Mouse (Mus musculus): Measurements from ENCODE around the gene Pgm2.

Pgm2 gene

GRCm38 (mm10) chr5:64149184-64150127 lies 56.7 kb downstream of the Pgm2 start:
- no peak for DNase-seq

GRCm38 (mm10) chr5:64153319-64153718 lies 60.6 kb downstream of the Pgm2 start:
- no peak for DNase-seq

- DNase-seq: peak; percentile 60
These were observed 63.3 kb downstream of the Pgm2 start, which contains the start of gene Tbc1d1 for GRCm38 (mm10) chr5:64155861-64156550. Gene Tbc1d1, plus strand, starts transcription at chr5:64156305.

GRCm38 (mm10) chr5:64156579-64156978 lies 63.8 kb downstream of the Pgm2 start:
- DNase-seq: peak; percentile 66

- no peak for DNase-seq
These were observed 65.2 kb downstream of the Pgm2 start for GRCm38 (mm10) chr5:64157926-64158325.

GRCm38 (mm10) chr5:64158501-64158900 lies 65.8 kb downstream of the Pgm2 start:
- no peak for DNase-seq

GRCm38 (mm10) chr5:64159065-64159780 lies 66.5 kb downstream of the Pgm2 start:
- no peak for DNase-seq

GRCm38 (mm10) chr5:64159781-64160704 lies 67.3 kb downstream of the Pgm2 start:
- peak; percentile 50 for DNase-seq

- DNase-seq: no peak
These were observed 68.1 kb downstream of the Pgm2 start for GRCm38 (mm10) chr5:64160705-64161391.

- no peak for DNase-seq
These were observed 69.2 kb downstream of the Pgm2 start for GRCm38 (mm10) chr5:64161917-64162316.

- no peak for DNase-seq
These were observed 69.8 kb downstream of the Pgm2 start for GRCm38 (mm10) chr5:64162582-64162981.

GRCm38 (mm10) chr5:64164414-64164813 lies 71.7 kb downstream of the Pgm2 start:
- no peak for DNase-seq

- DNase-seq: no peak
These were observed 73.1 kb downstream of the Pgm2 start for GRCm38 (mm10) chr5:64165826-64166225.

GRCm38 (mm10) chr5:64168990-64169540 lies 76.3 kb downstream of the Pgm2 start:
- DNase-seq: no peak

- no peak for DNase-seq
These were observed 80.1 kb downstream of the Pgm2 start for GRCm38 (mm10) chr5:64172884-64173283.

GRCm38 (mm10) chr5:64173302-64173701 lies 80.6 kb downstream of the Pgm2 start:
- no peak for DNase-seq

GRCm38 (mm10) chr5:64174429-64174935 lies 81.7 kb downstream of the Pgm2 start:
- DNase-seq: no peak
